Mouse (Mus musculus) embryonic fibroblast, embryonic 13.5 days (primary cell): ENCODE measurements around the gene Fars2.

ENCODE experiments used
- CTCF ChIP-seq: IDR thresholded peaks from 2 replicates; pipeline ENCODE4 v1.5.1; 2011; ENCODE audit warnings: mild to moderate bottlenecking, control low read depth, low read length, moderate library complexity, borderline replicate concordance; ENCODE audit not compliant: insufficient read depth
- POLR2A ChIP-seq: IDR thresholded peaks from 2 replicates; pipeline ENCODE4 v1.6.1; 2011; ENCODE audit warnings: low read depth, mild to moderate bottlenecking, control low read depth, low read length, moderate library complexity

- TF ChIP-seq CTCF (no peak), POLR2A (no peak)
These were observed 410.5 kb downstream of the Fars2 start for GRCm38 (mm10) chr13:36527761-36528160.
